Mouse (Mus musculus) urinary bladder, postnatal 0 days (tissue): ENCODE data around the gene 4930452B06Rik. TPM values are rescaled to one million over a fixed set of nuclear protein-coding genes. Genes with fewer than 3 reads are reported as not detected.

Experiments used
- polyA plus RNA-seq: library from polyadenylated mRNA; unstranded; fragments of >200 nt; fragmentation: Nextera tagmentation; extraction: Ambion mirVana; gene quantifications from 2 replicates; pipeline ENCODE4 v1.2.1, GENCODE M21; 2015

4930452B06Rik gene
- polyA plus RNA-seq, result 8.3 and 9.4 TPM in 2 replicates

DNA sequence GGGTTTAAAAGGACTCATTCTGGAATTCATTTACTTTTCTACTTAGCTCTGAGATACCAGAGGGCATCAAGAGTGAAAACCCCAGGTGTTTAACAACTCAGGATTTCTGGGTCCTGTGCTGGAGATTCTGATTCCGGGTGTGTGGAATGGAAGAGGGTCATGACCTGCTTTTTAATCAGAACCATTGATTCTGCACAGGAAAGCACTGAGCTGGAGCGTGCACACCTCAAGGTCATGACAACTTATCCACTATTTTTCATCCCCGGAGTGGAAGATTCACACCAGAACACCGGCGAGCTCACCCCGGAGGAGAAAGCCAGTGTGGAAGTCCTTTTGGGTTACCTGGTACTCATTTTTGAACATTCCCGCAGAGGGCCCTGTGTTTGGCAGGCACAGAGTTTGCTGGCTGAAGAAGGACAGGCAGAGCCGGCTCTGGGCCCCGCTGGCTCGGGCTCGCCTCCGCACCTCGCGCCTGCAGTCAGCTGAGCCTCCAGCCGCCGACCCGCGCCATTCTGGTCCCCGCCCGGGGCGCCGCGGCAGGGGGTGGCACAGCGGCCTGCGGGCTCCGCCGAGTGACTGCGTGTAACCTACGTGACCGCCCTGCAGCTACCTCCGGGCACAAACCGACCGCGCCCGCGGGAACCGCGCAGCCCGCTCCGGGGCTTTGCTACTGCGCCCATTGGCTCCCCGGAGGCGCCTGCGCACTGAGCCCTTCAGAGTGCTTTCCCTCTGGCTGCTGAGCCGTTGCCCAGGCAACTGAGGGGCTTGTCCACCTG is at the start of gene 4930452B06Rik:
Gene 4930452B06Rik (minus strand): TSS at position 605 of the 776 bp plus-strand sequence.

